Mouse (Mus musculus): ENCODE results near the gene Ets1. TPM values are rescaled to one million over a fixed set of nuclear protein-coding genes. Genes with fewer than 3 reads are reported as not detected.

Ets1 gene
- polyA plus RNA-seq, 1 experiment from 2014 or later: 13.6 TPM

DNA sequence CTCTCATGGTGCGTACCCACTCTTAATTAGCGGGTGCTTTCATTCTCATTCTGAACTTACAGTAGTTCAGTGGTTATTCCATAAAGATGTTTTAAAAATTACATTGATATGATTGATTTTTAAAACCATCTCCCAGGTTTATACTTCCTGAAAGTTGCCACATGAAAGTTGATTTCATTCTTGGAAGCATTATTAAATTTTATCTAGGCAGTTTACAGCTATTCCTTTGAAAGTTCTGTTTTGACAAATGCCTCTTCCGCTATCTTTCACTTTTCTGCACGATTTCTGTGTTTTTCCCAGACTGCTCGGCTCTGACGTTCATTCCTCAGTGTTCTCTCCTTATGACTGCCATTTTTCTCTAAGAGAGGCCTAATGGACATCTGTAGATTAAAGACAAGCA, 110.6 kb downstream of the Ets1 start:
- Histone ChIP-seq H3K27ac (ENCODE audit: low read depth, low read length) (no peak overlapping the region), H3K4me3 (ENCODE audit: low read depth, low read length) (no peak overlapping the region), H3K4me1 (replicated peaks; ENCODE audit: control insufficient read depth, insufficient read depth, low read length) (no peaks in the 10 kb centered on the region), H3K9me3 (ENCODE audit: control insufficient read depth) (no peaks in the 10 kb centered on the region), H3K36me3 (ENCODE audit: control insufficient read depth, insufficient read depth) (no peaks in the 10 kb centered on the region; the same call in 1 of the 2 replicates), H3K27me3 (replicated peaks; ENCODE audit: control insufficient read depth, insufficient read depth, low read length) (no peaks in the 10 kb centered on the region), H3K4me2 (replicated peaks; ENCODE audit: low read depth) (no peak overlapping the region), H3K9ac (ENCODE audit: low read depth, low read length) (no peak overlapping the region)
- WGBS: 86% methylated on average over 6 of the region's 6 CpGs
- no peak for ATAC-seq
- no peak for TF ChIP-seq CTCF (IDR thresholded peaks at IDR 0.05; ENCODE audit: low read depth)

DNA sequence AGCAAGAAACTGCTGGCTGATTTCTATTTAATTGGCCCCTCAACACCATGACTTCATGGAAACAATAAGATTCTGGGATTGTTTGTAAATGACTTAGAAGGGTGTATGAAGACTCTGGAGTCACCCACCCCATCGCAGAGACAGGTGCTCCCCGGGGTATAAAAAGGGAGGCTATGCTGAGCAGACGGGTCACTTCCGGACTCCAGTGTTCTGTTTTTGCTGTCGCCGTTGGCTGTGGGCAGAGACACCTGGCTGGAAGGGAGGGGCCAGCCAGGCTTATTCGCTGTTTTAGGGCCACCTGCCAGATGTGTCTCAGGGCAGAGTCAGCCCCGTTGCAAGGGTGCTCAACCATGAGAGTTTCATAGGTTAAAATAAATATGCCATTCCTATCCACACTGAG, 111.6 kb downstream of the Ets1 start:
- Histone ChIP-seq H3K27me3 (replicated peaks; ENCODE audit: control insufficient read depth, insufficient read depth, low read length) (no peaks in the 10 kb centered on the region), H3K4me1 (replicated peaks; ENCODE audit: control insufficient read depth, insufficient read depth, low read length) (no peaks in the 10 kb centered on the region), H3K36me3 (ENCODE audit: control insufficient read depth, insufficient read depth) (no peaks in the 10 kb centered on the region; the same call in 1 of the 2 replicates), H3K4me3 (ENCODE audit: low read depth, low read length) (no peak overlapping the region), H3K4me2 (replicated peaks; ENCODE audit: low read depth) (no peak overlapping the region), H3K27ac (ENCODE audit: low read depth, low read length) (no peak overlapping the region), H3K9ac (ENCODE audit: low read depth, low read length) (no peak overlapping the region), H3K9me3 (ENCODE audit: control insufficient read depth) (no peaks in the 10 kb centered on the region)
- ATAC-seq: no peak
- WGBS: 82% methylated on average over 8 of the region's 8 CpGs
- TF ChIP-seq CTCF (IDR thresholded peaks at IDR 0.05; ENCODE audit: low read depth): no peak

DNA sequence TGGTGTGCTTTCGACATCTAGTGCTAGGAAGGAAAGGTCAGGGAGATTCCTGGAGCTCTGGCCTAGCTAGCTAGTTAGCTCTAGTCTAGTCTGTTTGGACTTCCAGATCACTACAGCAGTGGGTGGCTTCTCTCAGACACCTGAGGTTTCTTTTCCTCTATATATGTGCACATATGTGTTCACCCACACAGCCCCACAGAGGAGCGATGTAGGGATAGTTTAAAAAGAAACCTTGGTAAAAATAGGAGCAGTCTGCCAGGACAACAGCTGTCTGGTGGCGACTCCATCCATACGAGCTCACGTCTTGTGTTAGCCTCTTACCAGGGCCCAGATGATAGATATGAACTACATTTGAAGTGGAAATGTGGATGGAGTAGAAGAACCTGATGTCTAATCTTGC, 112.5 kb downstream of the Ets1 start:
- Histone ChIP-seq H3K9me3 (ENCODE audit: control insufficient read depth) (no peaks in the 10 kb centered on the region), H3K4me1 (replicated peaks; ENCODE audit: control insufficient read depth, insufficient read depth, low read length) (no peaks in the 10 kb centered on the region), H3K9ac (ENCODE audit: low read depth, low read length) (no peak overlapping the region), H3K36me3 (ENCODE audit: control insufficient read depth, insufficient read depth) (no peaks in the 10 kb centered on the region; the same call in 1 of the 2 replicates), H3K27me3 (replicated peaks; ENCODE audit: control insufficient read depth, insufficient read depth, low read length) (no peaks in the 10 kb centered on the region), H3K4me3 (ENCODE audit: low read depth, low read length) (no peak overlapping the region), H3K4me2 (replicated peaks; ENCODE audit: low read depth) (no peak overlapping the region), H3K27ac (ENCODE audit: low read depth, low read length) (no peak overlapping the region)
- ATAC-seq: no peak
- TF ChIP-seq CTCF (IDR thresholded peaks at IDR 0.05; ENCODE audit: low read depth): no peak
- WGBS: 87% methylated on average over 5 of the region's 5 CpGs

DNA sequence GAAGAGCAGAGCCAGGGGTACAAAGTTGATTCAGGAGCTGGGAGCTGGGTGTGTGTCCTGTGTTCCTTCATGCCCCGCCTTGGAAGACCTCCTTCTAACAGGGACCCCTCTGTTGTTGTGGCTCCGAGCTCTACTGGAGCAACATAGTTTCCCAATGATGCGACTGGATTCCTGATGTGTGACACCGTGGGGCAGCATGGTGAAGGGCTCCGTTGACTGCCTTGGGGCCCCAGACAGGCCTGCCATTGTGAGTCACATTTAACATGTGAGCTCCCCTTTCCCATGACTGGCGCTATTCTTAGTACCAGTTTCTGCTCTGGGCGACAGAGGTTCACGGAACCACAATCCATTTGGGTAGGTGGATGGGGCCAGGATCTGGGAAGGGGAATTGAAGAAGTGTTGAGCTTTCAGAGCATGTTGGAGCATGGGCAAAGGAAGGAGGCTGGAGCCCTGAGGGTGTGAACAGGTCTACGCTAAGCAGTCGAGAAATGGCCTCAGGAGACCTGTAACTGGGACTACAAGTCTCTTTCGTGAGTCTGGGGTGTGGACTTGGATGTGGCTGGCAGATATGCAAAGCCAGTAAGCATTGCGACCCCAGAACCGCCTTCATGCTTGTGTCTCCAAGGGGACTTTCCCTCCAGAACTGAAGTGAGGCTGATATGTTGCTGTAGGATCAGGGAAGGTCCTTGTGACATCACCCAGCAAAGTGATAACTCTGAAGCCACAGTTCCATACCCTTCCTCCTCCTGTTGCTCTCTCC, 113.9 kb downstream of the Ets1 start:
- Histone ChIP-seq H3K27ac (ENCODE audit: low read depth, low read length) (no peak overlapping the region), H3K4me3 (ENCODE audit: low read depth, low read length) (no peak overlapping the region), H3K36me3 (ENCODE audit: control insufficient read depth, insufficient read depth) (no peaks in the 10 kb centered on the region; the same call in 1 of the 2 replicates), H3K27me3 (replicated peaks; ENCODE audit: control insufficient read depth, insufficient read depth, low read length) (no peaks in the 10 kb centered on the region), H3K9ac (ENCODE audit: low read depth, low read length) (no peak overlapping the region), H3K9me3 (ENCODE audit: control insufficient read depth) (no peaks in the 10 kb centered on the region), H3K4me1 (replicated peaks; ENCODE audit: control insufficient read depth, insufficient read depth, low read length) (no peaks in the 10 kb centered on the region), H3K4me2 (replicated peaks; ENCODE audit: low read depth) (no peak overlapping the region)
- WGBS: 83% methylated on average over 13 of the region's 13 CpGs
- TF ChIP-seq CTCF (IDR thresholded peaks at IDR 0.05; ENCODE audit: low read depth): no peak
- no peak for ATAC-seq

DNA sequence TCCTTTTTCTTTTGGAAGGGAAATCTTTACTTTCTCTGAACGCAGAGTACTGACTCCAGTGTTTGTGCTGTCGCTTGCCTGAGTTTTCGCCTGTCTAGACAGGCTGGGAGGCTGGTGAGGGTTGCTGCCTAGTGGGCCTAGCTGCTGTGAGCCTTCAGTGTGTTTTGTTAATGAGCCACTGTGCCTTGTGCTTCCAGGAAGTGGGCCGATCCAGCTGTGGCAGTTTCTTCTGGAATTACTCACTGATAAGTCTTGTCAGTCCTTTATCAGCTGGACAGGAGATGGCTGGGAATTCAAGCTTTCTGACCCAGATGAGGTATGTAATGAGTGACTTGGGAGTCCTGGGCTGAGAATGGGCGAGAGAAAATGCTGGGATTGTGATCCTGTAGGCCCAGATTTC, 116.6 kb downstream of the Ets1 start:
- Histone ChIP-seq H3K27ac (ENCODE audit: low read depth, low read length) (no peak overlapping the region), H3K9ac (ENCODE audit: low read depth, low read length) (no peak overlapping the region), H3K4me1 (replicated peaks; ENCODE audit: control insufficient read depth, insufficient read depth, low read length) (no peaks in the 10 kb centered on the region), H3K9me3 (ENCODE audit: control insufficient read depth) (no peaks in the 10 kb centered on the region), H3K36me3 (ENCODE audit: control insufficient read depth, insufficient read depth) (peaks cover 4% of the 10 kb centered on the region; the same call in 1 of the 2 replicates), H3K4me3 (ENCODE audit: low read depth, low read length) (no peak overlapping the region), H3K27me3 (replicated peaks; ENCODE audit: control insufficient read depth, insufficient read depth, low read length) (no peaks in the 10 kb centered on the region), H3K4me2 (replicated peaks; ENCODE audit: low read depth) (no peak overlapping the region)
- whole genome bisulfite sequencing: 50% methylated on average over 5 of the region's 5 CpGs
- ATAC-seq: no peak
- no peak for TF ChIP-seq CTCF (IDR thresholded peaks at IDR 0.05; ENCODE audit: low read depth)

DNA sequence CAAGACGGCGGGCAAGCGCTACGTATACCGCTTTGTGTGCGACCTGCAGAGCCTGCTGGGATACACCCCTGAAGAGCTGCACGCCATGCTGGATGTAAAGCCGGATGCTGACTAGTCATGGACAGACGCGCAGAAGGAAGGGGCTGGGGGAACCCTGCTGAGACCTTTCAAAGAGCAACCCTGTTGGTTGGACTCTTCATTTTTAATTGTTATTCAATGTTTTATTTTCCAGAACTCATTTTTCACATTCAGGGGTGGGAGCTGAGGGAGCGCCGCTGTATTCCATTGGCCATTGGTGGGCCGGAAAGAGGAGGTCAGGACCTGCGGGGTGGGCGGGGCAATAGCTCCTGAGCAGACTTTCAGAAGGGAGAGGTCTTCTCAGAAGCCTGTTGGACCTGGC, 118.3 kb downstream of the Ets1 start:
- H3K36me3 ChIP-seq (ENCODE audit: control insufficient read depth, insufficient read depth): peaks cover 4% of the 10 kb centered on the region; the same call in 1 of the 2 replicates
- H3K4me1 ChIP-seq (replicated peaks; ENCODE audit: control insufficient read depth, insufficient read depth, low read length): no peaks in the 10 kb centered on the region
- no peak for TF ChIP-seq CTCF (IDR thresholded peaks at IDR 0.05; ENCODE audit: low read depth)
- H3K9ac ChIP-seq (ENCODE audit: low read depth, low read length): no peak overlapping the region
- no peaks in the 10 kb centered on the region for H3K9me3 ChIP-seq (ENCODE audit: control insufficient read depth)
- H3K27ac ChIP-seq (ENCODE audit: low read depth, low read length): no peak overlapping the region
- no peak overlapping the region for H3K4me3 ChIP-seq (ENCODE audit: low read depth, low read length)
- no peak for ATAC-seq
- H3K4me2 ChIP-seq (replicated peaks; ENCODE audit: low read depth): no peak overlapping the region
- WGBS: 96% methylated on average over 15 of the region's 15 CpGs
- H3K27me3 ChIP-seq (replicated peaks; ENCODE audit: control insufficient read depth, insufficient read depth, low read length): no peaks in the 10 kb centered on the region
